In genomic region chr11:108891111-108891870, GRCm38 (mm10) we compare ENCODE assay signal across 8 mouse cellular contexts. TPM values are rescaled to one million over a fixed set of nuclear protein-coding genes. Genes with fewer than 3 reads are reported as not detected.
DNase-seq lines count a peak whose midpoint lies in the region; ATAC-seq lines count a peak whose summit lies in the region.

No protein-coding gene starts in this region.

- H3K4me1 ChIP-seq in kidney, embryonic 14.5 days (ENCODE audit: control insufficient read depth, insufficient read depth, low read length), result peaks cover 21% of the 10 kb centered on the region
- H3K4me1 ChIP-seq in lung, embryonic 16.5 days (replicated peaks; ENCODE audit: control insufficient read depth, insufficient read depth, low read length), result peaks cover 22% of the 10 kb centered on the region
- peaks cover 13% of the 10 kb centered on the region; the same call in 1 of the 2 replicates for H3K4me1 ChIP-seq in stomach, embryonic 15.5 days

- no peaks in the 10 kb centered on the region for H3K36me3 ChIP-seq in kidney, embryonic 14.5 days (ENCODE audit: control insufficient read depth, insufficient read depth, low read length)
- no peaks in the 10 kb centered on the region for H3K36me3 ChIP-seq in lung, embryonic 16.5 days (ENCODE audit: control insufficient read depth, insufficient read depth, low read length)
- no peaks in the 10 kb centered on the region for H3K36me3 ChIP-seq in stomach, embryonic 15.5 days

- H3K9me3 ChIP-seq in kidney, embryonic 14.5 days (ENCODE audit: control insufficient read depth, low read length), result no peaks in the 10 kb centered on the region
- no peaks in the 10 kb centered on the region for H3K9me3 ChIP-seq in lung, embryonic 16.5 days (ENCODE audit: control insufficient read depth, low read length)
- no peaks in the 10 kb centered on the region for H3K9me3 ChIP-seq in stomach, embryonic 15.5 days

- peak; percentile 47 for DNase-seq in ZHBTc4 (ENCODE audit: low read depth, low spot score)
- DNase-seq in embryo, embryonic 11 days, result peak; percentile 88
- DNase-seq in heart, adult 8-10 months (ENCODE audit: low spot score), result peak; percentile 44
- DNase-seq in layer of hippocampus, postnatal 36 days, result no peak
- no peak for DNase-seq in c-Kit-positive CD71-positive TER-119-positive erythroid progenitor cells, embryonic 14.5 days (ENCODE audit: low spot score)

- peak overlapping the region; percentile 50 for H3K4me2 ChIP-seq in kidney, embryonic 14.5 days (replicated peaks; ENCODE audit: low read depth, low read length)
- H3K4me2 ChIP-seq in lung, embryonic 16.5 days (ENCODE audit: low read depth, low read length), result peak overlapping the region; percentile 60
- peak overlapping the region; percentile 69 for H3K4me2 ChIP-seq in stomach, embryonic 15.5 days

- peak overlapping the region; percentile 25; the same call in 1 of the 2 replicates for H3K4me3 ChIP-seq in kidney, embryonic 14.5 days (ENCODE audit: low read length)
- H3K4me3 ChIP-seq in lung, embryonic 16.5 days (ENCODE audit: low read length), result peak overlapping the region; percentile 46
- peak overlapping the region; percentile 34; the same call in 1 of the 2 replicates for H3K4me3 ChIP-seq in stomach, embryonic 15.5 days (replicated peaks)

- 5% methylated on average over 17 of the region's 17 CpGs for WGBS in kidney, embryonic 14.5 days
- 5% methylated on average over 17 of the region's 17 CpGs for WGBS in lung, embryonic 16.5 days
- 3% methylated on average over 17 of the region's 17 CpGs for WGBS in stomach, embryonic 15.5 days

- peak overlapping the region; percentile 84 for H3K27ac ChIP-seq in kidney, embryonic 14.5 days (ENCODE audit: low read depth, low read length)
- H3K27ac ChIP-seq in lung, embryonic 16.5 days (ENCODE audit: low read length), result peak overlapping the region; percentile 93
- H3K27ac ChIP-seq in stomach, embryonic 15.5 days, result peak overlapping the region; percentile 79

- no peaks in the 10 kb centered on the region; the same call in 1 of the 2 replicates for H3K27me3 ChIP-seq in kidney, embryonic 14.5 days (ENCODE audit: control insufficient read depth, insufficient read depth, low read length)
- H3K27me3 ChIP-seq in lung, embryonic 16.5 days (ENCODE audit: control insufficient read depth, insufficient read depth, low read depth, low read length), result no peaks in the 10 kb centered on the region
- no peaks in the 10 kb centered on the region for H3K27me3 ChIP-seq in stomach, embryonic 15.5 days (replicated peaks)

- peak overlapping the region; percentile 48 for H3K9ac ChIP-seq in kidney, embryonic 14.5 days (ENCODE audit: low read depth, low read length)
- H3K9ac ChIP-seq in lung, embryonic 16.5 days (ENCODE audit: low read length), result peak overlapping the region; percentile 69
- no peak overlapping the region for H3K9ac ChIP-seq in stomach, embryonic 15.5 days

- peak; percentile 89 for ATAC-seq in kidney, embryonic 14.5 days (ENCODE audit: low FRiP score, low TSS enrichment)
- peak; percentile 85 for ATAC-seq in lung, embryonic 16.5 days (ENCODE audit: low read depth)
- 0 out of 2 replicates have a peak, but pooled peaks have one; percentile 69 for ATAC-seq in stomach, embryonic 15.5 days (ENCODE audit: insufficient read depth, low FRiP score, low read depth)

RNA-seq across cellular contexts. Expression of gene Axin2, which starts 28.9 kb away (rescaled TPM):
- 1 to 10 TPM; 3.7 to 7.3 (median 4.8) TPM for total RNA-seq in heart, adult 8-10 months (2022)
- 8.0 and 11.5 TPM in 2 replicates for polyA plus RNA-seq in kidney, embryonic 14.5 days (2014; fragmentation: Nextera tagmentation; extraction: Ambion mirVana)
- 7.8 and 8.5 TPM in 2 replicates for polyA plus RNA-seq in lung, embryonic 16.5 days (2015; fragmentation: Nextera tagmentation; extraction: Ambion mirVana)
- 3.4 and 3.8 TPM in 2 replicates for polyA plus RNA-seq in stomach, embryonic 15.5 days (2015; fragmentation: Nextera tagmentation; extraction: Ambion mirVana)
- 10 to 100 TPM; 26.8 to 29.1 TPM for total RNA-seq in layer of hippocampus, postnatal 36 days (2021)

Comparison
In these comparisons a context has a peak if more than half of its experiments do, and no peak if none do; other contexts are left out.
1. DNase-seq: peak in ZHBTc4 (single experiment), embryo, embryonic 11 days (single experiment) and heart, adult 8-10 months (single experiment); none in layer of hippocampus, postnatal 36 days (0 of 2) and c-Kit-positive CD71-positive TER-119-positive erythroid progenitor cells, embryonic 14.5 days (single experiment).
2. Peak in every context shown above with its lines, with median percentiles within 50 percentile points of each other: ATAC-seq, H3K27ac ChIP-seq, H3K4me2 ChIP-seq and H3K4me3 ChIP-seq.